Mouse (Mus musculus) gastrocnemius, adult 2 months (tissue): Measurements from ENCODE around the gene Arhgap35. TPM values are rescaled to one million over a fixed set of nuclear protein-coding genes. Genes with fewer than 3 reads are reported as not detected.
A peak's percentile ranks its signal among the peaks of the same experiment; 100 is the strongest.

Experiments used
- DNase-seq: peaks from one replicate; pipeline ENCODE4 v3.0.0; 2022
- H3K27ac ChIP-seq: fragments of 200-600 bp; 2 replicates; pipeline ENCODE4 v1.8.1; 2022; ENCODE audit warnings: mild to moderate bottlenecking
- H3K4me3 ChIP-seq: fragments of 200-600 bp; 2 replicates; pipeline ENCODE4 v1.8.1; 2022; ENCODE audit warnings: mild to moderate bottlenecking, moderate library complexity
- CTCF ChIP-seq: fragments of 200-600 bp; IDR thresholded peaks from 2 replicates; pipeline ENCODE4 v1.8.1; 2022; ENCODE audit warnings: antibody characterized with exemption, mild to moderate bottlenecking, moderate library complexity
- intact Hi-C: fragments of 180-260 bp; cut with DNase I; formaldehyde crosslinking; loops from one replicate; pipeline ENCODE4 v1.15.1; 2025
- total RNA-seq, 2 experiments: library from RNA; stranded (reverse); gene quantifications; 2 replicates each; pipeline ENCODE4 v1.2.3; 2021

Gene Arhgap35
- total RNA-seq, 2 experiments from 2014 or later = 19.3 to 20.6 TPM

DNA sequence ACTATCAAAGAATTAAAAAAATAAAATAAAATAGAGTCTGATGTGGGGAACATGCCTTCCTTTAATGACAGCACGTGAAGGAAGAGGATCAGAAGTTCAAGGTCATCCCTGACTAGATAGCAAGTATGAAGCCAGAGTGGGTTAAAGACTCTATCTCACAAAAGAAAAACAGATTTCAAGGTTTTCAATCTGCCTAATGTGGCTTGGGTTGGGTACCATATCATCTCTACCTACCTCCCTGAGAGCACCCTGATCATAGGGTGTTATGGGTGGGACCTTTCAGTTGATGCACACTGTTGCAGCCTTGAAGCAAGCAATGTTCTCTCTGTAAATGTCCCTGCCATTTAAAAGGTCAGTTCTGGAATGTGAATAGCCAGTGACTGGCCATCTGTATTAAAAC, 63.2 kb downstream of the Arhgap35 start:
- no peak for DNase-seq
- H3K27ac ChIP-seq = no peak overlapping the region
- no peak overlapping the region for H3K4me3 ChIP-seq
- no peak for TF ChIP-seq CTCF
- intact Hi-C loops = no loop called here

DNA sequence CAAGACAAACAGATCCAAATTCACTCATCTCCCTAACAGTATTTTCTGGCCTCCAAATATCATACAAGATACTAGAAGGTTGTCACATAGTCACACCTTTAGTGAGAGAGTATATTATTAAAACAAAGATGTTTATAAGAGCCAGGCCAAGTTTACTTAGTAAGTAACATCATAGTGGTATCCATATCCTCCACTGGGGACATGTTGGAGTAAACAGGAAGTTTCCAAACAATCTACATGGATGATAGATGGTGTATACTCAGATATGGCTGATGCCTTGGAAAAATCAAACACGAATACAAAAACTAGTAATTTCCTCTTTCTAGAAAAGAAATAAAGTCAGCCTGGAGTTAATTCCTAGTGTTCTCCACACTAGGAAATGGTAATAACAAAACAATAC, 65.5 kb downstream of the Arhgap35 start:
- DNase-seq = no peak
- no peak overlapping the region for H3K27ac ChIP-seq
- no peak for TF ChIP-seq CTCF
- no peak overlapping the region for H3K4me3 ChIP-seq
- intact Hi-C loops = no loop called here

DNA sequence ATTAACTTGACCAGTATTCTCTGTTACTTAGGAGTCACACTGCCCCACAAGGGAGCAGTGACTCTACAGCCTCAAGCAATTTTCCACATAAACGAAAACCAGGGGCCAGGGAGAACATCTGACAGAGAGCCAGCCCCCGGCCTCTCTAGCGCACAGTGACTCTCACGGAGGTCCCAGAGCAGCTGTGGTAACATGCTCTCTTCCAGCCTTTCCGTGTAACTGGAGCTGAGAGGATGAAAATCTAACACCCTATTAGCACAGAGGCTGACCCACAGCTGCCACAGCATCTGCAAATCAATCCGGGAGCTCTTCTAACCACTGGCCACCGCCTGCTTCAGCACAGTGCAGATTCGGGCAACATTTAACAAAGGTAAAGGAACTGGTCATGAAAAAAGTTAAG, 70.0 kb downstream of the Arhgap35 start:
- intact Hi-C loops = no loop called here
- peak; percentile 57 for DNase-seq
- no peak overlapping the region for H3K4me3 ChIP-seq
- no peak for TF ChIP-seq CTCF
- H3K27ac ChIP-seq = peak overlapping the region; percentile 35; the same call in 1 of the 2 replicates

DNA sequence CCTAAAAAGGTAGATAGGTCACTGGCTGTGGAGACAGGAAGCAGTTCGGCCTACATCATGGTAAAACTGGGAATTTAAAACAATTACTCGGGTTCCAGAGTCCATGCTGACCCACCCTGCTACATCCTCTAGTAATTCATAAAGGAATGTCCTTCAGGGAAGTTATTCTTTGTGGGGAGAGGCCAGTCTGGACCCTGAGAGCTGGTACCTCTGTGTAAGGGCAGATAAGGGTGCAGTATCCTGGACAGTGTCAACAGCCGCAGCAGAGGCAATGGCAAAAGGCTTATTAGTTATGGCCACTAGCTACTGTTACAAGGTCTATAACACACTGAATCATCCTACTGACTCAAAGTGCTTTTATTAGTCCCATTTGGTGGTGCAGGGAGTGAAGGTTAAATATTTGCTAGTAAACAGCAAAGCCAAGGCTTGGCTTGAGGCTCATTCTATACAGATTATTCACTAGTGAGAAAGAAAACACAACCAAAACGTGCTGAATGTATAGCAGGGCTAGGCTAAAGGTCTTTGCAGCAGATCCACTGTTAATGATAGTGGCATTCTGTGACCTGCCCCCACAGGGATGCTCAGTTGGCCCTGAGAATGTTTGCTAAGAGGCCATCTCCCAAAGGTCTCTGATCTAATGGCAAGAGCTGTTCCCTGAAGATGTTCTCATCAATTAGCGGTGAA, 77.4 kb downstream of the Arhgap35 start:
- DNase-seq = no peak
- Histone ChIP-seq H3K4me3 (no peak overlapping the region), H3K27ac (no peak overlapping the region)
- intact Hi-C loops = no loop called here
- TF ChIP-seq CTCF = no peak

DNA sequence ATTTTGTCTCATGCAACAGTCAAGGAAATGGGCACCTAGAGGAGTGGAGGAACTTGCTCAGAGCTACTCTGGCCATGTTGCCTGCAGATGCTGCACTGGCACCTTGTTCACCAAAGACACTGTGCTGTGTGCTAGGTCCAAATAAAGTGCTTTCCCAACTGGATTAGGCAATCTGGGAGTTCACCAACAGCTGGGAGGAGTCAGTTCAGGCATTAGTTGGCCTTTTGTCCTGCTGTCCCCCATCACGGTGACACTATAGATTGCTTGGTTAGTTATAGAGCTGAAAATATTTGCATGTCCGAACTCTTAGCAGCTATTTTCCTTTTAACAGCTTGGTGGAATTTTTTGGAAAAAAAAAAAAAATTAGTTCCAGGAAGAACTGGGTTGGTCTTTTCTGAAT, 88.8 kb downstream of the Arhgap35 start:
- TF ChIP-seq CTCF = no peak
- intact Hi-C loops = no loop called here
- peak; percentile 34 for DNase-seq
- no peak overlapping the region for H3K4me3 ChIP-seq
- peak overlapping the region; percentile 33; the same call in 1 of the 2 replicates for H3K27ac ChIP-seq

DNA sequence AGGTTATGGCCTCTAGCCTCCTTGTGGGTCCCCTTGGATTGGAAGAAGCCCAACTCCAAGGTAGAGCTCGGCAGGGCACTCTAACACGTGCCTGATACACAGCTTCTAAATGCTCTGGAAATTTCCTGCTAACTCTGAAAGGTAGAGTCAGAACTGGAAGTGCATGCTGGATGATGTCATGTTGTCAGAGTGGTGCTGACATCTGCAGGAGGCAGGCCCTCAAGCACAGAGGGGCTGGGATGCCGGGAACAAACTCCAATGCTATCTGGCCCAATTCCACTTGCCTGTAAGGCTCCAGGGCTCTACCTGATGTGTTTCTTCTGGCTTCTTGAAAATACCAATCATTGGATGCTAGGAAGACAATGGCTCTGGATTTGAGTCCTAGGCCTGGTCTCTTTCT, 89.3 kb downstream of the Arhgap35 start:
- intact Hi-C loops = no loop called here
- Histone ChIP-seq H3K27ac (peak overlapping the region; percentile 33; the same call in 1 of the 2 replicates), H3K4me3 (no peak overlapping the region)
- no peak for TF ChIP-seq CTCF
- peak; percentile 36 for DNase-seq

DNA sequence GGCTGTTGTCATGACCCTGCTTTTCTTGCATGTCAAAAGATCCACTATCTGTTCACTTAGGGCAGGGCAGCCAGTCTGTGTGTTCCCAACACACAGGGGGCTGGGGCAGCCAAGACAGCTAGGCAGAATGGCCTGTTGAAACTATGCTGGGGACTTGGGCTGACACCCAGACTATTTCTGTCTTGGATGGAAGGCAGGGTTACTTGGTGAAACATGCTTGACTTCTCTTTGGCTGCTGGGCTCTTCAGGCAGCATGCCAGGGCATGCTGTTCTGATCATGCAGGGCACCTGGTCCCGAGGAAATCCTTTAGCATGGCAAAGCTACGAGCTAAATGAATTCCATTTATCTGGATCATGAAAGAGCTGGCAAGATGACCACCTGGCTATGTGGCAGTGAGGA, 90.5 kb downstream of the Arhgap35 start:
- peak; percentile 88 for DNase-seq
- Histone ChIP-seq H3K27ac (peak overlapping the region; percentile 75), H3K4me3 (no peak overlapping the region)
- TF ChIP-seq CTCF = no peak
- intact Hi-C loops = loop anchor here (5.0 kb wide), 1 partner anchor 88 kb away; the partner anchor contains the start of gene Arhgap35

DNA sequence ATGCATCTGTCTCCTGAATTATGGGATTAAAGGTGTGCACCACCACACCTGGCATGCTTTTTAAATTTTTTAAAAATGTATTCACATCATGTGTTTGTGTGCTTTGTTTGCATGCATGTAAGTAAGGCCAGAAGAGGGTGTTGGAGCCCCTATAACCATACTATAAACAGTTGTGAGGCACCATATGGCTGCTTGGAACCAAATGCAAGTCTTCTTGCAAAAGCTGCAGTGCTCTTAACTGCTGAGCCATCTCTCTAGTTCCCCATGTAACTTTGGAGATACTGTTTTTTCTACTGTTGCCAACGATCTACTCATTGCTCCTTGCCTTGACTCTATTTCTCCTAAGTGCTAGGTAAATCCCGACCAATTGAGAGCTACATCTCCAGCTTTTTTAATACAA, 95.5 kb downstream of the Arhgap35 start:
- no peak for DNase-seq
- intact Hi-C loops = no loop called here
- no peak overlapping the region for H3K4me3 ChIP-seq
- no peak overlapping the region; the same call in 1 of the 2 replicates for H3K27ac ChIP-seq
- TF ChIP-seq CTCF = no peak

DNA sequence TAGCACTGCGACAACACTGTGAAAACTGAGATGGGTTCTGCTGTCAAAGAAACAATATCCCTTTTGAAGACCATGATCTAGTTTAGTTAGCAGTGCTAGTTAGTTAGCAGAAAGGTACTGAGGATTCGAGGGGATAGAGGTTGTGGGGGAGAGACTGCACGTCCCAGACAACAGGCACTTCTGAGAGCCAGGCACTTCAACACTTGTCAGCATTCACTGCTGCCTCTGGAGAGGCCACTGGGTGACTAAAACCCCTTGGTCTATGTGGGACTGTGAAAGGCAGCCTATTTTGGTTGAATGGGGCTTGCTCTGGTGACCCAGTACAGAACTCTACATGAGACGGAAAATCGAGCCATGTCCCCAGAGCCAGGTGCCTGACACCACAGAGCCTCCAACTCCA, 97.6 kb downstream of the Arhgap35 start:
- H3K4me3 ChIP-seq = no peak overlapping the region
- no peak for DNase-seq
- TF ChIP-seq CTCF = no peak
- intact Hi-C loops = no loop called here
- H3K27ac ChIP-seq = no peak overlapping the region; the same call in 1 of the 2 replicates

DNA sequence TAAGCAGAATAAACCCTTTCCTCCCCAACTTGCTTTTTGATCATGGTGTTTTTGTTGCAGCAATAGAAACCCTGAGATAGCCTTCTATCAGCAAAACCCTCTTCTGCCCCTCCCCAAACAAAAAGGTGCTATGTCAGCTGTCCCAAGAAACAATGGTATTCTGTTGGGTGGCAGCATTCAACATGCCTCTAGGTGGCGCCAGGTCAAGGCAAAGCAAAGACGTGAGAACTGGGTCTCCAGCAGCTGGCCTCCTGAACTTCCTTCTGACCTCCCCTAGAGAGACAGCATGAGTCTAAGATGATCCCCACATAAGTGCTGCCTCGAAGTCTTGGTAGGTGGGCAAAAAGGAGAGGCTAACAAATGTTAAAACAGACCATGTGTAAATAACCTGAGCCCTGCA, 107.5 kb downstream of the Arhgap35 start:
- Histone ChIP-seq H3K27ac (no peak overlapping the region), H3K4me3 (no peak overlapping the region)
- intact Hi-C loops = loop anchor here (1.0 kb wide), 1 partner anchor 110 kb away; no protein-coding TSS in a partner anchor
- peak; percentile 74 for DNase-seq
- peak; percentile 87 for TF ChIP-seq CTCF

DNA sequence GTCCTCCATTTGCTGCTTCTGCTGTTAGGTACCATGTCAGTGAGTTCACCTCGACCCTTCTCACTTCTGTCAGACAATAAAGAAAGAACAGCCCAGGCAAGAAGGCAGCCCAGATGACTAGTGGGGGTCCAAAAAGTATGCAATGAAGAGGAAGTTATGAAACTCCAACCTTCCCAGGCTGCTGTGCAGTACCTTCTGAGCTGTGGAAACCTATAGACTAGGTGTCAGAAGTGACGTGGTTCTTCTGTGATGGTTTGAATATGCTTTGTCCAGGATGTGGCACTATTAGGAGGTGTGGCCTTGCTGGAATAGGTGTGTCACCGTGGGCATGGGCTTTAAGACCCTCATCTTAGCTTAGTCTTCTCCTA, 109.6 kb downstream of the Arhgap35 start:
- Histone ChIP-seq H3K4me3 (no peak overlapping the region), H3K27ac (no peak overlapping the region)
- TF ChIP-seq CTCF = no peak
- DNase-seq = no peak
- intact Hi-C loops = no loop called here

DNA sequence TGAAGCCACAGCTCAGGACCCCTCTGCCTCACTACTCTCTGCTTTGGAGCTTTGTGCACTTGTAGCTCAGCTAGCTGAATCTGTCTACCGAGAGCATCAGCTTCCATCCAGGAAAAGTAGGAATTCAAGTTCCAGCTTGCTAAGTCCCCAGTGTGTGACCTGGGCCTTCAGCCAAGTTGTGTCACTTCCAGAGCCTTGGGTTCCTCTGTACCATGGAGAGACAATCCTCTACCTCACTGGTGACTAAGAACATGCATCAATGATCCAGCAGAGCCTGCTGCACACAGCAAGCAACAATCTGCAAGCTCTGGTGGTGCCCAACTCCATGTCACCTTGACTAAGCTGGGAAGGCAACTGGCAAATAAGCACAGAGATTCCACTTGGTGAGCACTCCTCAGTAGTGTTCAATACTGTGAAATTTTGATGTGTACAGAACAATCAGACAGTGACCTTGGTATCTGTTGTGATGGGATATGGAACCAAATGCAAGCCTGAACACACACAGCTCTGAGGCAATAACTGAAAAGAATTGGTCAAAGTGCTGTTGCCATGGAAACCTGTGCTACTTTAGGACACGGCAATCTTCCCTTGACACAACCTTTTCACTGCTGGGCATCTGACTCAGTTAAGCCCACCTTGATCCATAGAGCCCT, 110.1 kb downstream of the Arhgap35 start:
- H3K27ac ChIP-seq = peak overlapping the region; percentile 56
- H3K4me3 ChIP-seq = no peak overlapping the region
- DNase-seq = peak; percentile 60
- intact Hi-C loops = no loop called here
- TF ChIP-seq CTCF = no peak

DNA sequence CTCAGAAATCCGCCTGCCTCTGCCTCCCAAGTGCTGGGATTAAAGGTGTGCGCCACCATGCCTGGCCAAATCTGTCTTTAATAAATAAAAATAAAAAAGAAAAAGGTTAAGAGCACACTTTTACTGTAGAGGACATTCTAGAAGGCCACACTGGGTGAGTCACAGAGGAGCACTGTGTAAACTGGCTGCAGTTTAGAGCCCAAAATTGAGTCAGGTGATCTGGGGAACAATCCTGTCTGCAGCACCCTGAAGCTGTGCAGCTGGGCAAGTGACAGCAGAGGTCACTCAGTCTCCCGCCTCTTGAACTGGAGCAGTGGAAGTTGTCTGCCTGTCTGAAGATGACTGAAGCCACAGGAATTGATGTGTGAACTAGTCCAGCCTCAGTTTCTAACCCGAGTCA, 113.2 kb downstream of the Arhgap35 start:
- no peak overlapping the region for H3K27ac ChIP-seq
- no peak for DNase-seq
- TF ChIP-seq CTCF = no peak
- intact Hi-C loops = no loop called here
- H3K4me3 ChIP-seq = no peak overlapping the region
